Mouse (Mus musculus) lung, postnatal 25 days (tissue): Measurements from ENCODE around the gene Acy3.
"Not testable (repeated sequence)": the region's sequence is repeated elsewhere in the genome, so short reads cannot be mapped to it uniquely, and the experiment has no call there.

Source experiments
- DNase-seq: peaks from one replicate; pipeline ENCODE4 v3.0.0; 2022; ENCODE audit warnings: low spot score

Acy3 gene

DNA sequence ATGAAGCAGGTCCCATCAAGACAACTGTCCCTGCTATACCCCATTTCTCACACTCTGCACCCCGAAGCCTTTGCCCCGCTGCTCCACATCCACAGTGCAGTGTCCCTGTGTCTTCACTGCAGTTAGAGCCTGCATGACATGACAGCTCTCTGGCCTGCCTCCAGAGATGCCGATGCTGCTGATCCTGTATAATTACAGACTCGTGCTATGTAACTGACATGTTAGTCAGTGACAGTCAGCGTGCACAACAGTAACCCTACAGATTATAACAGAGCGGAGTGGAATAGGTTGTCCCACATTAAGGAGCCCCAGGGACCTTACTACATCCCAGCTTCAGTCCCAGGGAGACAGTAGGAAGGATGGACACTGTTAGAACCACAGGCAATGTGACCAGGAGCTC lies 11.8 kb upstream of the Acy3 start:
- DNase-seq: not testable (repeated sequence)

DNA sequence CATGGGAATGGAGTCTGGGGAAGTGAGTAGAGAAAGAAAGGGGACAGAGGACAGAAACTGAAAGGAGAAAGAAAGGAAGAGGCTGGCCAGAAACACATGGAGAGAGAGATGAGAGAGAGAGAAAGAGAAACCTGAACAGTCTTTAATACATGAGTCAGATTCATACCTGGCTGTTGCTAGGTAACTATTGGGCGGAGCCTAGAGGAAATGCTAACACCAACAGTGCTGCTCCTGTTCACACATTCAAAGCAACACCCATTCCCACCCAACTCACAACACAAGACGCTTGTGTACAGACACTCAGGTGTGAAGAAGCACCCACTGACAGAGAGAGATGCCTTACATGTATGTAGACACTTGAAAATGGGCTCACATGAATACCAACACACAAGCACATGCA lies 10.5 kb upstream of the Acy3 start:
- no peak for DNase-seq

DNA sequence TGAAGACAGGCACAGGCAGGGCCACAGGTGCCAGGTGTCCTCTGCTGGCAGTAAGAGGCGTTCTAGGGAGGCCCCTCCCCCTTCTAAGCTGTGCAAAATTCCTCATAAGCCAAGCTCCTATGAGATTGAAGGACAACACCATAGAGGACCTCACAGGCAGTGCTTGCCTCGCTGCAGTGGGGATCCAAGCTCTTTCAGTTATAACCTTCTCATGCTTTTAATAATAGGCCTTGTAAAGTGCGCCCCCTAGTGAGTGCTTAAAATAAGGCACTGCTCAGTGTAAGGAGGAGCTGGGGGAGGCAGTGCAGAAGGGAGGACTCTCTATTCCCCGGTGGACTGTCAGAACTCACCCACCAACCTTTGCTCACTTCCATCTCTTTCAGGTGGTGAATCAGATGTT lies 6.1 kb upstream of the Acy3 start:
- DNase-seq: peak; percentile 86

DNA sequence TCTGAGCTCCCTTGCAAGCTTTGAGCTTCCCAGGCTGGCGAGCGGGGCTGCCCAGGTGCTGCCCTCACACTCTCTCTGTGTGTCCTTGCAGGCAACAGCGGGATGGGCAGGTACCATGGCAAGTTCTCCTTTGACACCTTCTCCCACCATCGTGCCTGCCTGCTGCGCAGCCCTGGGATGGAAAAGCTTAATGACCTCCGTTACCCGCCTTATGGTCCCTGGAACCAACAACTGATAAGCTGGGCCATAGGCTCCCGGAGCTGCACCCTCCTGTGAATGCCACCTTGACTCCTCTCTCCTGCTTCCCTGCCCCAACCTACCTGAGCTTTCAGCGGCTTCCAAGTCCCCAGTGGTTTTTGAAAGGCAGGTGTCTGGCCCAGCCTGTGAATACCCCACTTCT lies 5.5 kb upstream of the Acy3 start:
- no peak for DNase-seq

DNA sequence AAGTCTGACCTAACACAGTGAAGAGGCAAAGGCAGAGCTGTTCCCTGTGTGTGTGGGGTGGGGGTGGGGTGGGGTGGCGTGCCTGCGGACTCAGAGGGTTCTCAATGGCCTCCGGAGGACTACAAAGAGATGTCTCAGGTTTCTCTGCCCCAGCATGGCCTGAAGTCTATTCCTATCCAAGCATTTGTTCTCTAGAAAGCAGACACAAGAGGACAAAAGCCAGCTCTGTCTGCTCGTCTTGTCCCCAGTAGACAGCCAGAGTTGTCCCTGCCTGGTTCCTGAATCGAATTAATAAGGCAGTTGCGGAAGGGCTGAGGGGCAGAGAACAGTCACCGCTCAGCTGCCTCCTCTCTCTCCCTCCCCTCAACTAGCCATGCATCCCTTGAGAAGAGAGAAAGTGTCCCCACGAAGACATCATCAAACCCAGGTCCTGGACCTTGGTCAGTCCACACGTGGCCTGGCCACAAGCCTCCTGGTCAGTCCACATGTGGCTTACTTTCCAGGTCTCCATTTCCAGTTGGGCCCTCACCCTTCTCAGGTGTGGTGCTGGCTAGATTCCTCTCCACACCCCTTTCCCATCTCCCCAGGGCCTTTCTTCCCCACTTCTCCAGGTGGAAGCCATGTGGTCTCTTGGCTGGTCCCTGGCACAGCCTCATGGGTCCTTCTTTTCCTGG lies 2.7 kb upstream of the Acy3 start:
- DNase-seq: no peak

DNA sequence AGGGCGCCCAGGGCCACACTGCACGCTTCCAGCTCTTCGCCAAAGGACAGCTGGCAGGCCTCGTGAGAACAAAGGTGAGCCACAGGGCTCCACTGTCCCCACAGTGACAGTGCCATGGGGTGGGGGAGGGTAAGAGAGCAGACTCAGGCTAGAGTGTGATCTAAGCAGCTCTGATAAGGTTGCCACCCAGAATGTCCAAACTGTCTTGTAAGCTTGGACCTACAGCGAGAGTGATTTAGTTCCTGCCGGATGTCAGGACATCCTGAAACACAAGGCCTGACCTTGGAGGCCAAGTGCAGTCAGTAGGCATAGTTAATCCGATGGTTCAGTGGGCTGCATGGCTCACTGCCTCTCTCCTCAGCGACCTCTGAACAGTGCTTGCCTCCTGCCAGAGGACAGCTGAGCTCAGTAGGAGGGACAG lies 1.1 kb upstream of the Acy3 start:
- peak; percentile 43 for DNase-seq

DNA sequence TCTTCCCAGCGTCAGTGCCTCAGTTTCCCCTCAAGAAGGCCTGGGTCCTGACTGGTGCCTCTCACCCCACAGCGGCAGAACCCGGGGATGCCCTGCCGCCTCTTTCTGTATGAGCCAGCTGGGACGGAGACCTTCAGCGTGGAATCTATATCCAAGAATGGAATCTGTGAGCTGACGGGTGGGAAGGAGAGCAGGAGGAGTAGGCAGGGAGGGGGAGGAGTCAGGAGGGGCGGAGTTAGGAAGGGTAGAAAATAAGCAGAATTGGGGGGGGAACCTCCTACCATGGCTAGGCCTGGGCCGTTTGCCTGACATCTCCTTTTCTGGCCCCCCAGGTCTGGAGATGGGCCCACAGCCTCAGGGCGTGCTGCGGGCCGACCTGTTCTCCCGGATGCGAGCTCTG lies 1.7 kb downstream of the Acy3 start:
- DNase-seq: no peak

DNA sequence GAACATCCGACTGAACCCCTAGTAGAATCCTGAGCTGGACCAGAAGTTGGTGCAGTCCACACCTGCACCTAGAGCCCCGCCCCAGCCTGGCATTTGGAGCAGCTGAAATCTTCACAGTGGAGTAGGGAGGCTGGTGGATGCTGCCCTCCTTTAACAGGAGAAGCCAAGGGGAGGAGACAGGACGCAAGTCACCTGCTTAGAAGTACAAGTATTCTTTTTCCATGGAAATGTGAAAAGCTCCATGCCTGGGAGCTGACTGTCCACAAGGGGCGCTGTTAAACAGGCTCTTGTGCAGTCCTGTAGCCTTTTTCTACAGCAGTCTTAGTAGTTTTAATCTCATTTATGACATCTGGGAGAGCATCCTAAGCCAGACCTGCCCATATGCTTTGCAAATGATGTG lies 2.4 kb downstream of the Acy3 start:
- no peak for DNase-seq

DNA sequence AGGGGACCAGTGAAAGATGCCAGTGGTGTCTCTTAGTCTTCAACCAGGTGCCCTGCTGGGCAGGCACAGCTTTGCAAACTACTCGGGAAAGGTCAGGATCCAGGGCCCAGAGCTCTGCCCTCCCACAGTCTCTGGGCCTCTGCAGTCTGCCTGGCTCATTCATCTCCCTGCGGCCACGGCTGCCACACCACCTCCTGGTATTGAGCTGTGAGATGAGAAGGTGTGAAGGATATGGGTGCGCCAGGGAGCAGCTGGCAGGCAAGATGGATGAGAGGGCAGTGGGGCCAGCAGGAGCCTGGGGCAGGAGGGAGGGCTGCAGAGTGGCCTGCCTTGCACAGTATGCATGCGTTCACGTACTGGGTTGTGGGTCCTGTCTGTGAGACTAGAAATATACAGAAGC lies 4.4 kb downstream of the Acy3 start:
- DNase-seq: no peak

DNA sequence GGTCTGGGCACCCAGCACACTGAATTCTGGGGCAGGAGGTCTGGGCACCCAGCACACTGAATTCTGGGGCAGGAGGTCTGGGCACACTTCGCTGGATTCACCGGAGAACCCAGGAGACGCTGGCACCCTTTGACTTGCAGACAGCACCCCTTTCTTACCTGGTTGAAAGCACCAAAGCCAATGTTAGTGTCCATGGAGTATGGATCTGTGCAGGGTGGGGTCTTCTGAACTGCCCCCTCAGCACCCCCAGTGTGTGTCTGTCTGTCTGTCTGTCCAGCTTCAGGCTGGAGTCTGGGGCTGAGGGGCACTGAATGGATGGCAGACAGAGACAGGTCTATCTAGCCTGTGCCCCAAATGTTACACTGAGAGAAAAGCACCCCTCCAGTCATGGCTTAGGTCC lies 5.2 kb downstream of the Acy3 start:
- DNase-seq: no peak

DNA sequence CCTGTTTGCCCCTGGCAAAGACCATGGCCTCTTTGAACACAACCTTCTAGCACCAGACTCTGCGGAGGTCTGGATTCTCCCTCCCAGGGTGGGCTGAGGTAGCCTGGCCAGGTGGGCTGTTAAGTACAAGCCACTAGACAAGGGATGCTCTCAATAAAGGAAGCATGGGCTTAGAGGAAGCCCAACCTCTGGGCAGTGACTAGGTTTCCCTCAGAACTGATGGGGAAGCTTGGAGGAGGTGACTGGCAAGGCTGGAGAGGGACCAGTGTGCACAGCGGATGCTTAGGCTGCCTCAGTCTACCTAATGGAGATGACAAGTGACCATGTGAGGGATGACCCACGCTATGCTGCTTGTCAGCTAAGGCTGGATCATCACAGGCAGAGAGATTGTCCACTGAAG lies 5.6 kb downstream of the Acy3 start:
- DNase-seq: no peak

DNA sequence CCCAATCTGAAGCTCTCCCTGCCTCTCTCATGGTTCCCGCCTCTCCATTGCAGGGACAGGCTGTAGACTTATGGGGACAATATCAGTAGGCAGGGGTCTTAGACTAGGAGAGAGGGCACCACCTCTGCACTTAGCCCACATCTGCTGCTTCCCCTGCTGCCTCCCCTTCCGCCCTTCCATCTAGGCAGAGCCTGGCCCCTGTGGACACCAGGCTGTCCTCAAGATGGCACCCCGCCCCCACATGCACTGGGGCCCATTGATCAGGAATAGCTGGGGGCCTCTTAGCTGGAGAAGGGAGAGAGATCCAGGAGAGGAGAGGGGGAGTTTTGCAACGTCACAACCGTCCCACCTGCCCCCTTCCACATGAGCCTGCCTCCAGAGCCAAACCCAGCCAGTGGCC lies 6.0 kb downstream of the Acy3 start, which contains the start of gene Tbx10:
Gene Tbx10 (plus strand): TSS at position 337 of the 400 bp plus-strand sequence.
- no peak for DNase-seq

DNA sequence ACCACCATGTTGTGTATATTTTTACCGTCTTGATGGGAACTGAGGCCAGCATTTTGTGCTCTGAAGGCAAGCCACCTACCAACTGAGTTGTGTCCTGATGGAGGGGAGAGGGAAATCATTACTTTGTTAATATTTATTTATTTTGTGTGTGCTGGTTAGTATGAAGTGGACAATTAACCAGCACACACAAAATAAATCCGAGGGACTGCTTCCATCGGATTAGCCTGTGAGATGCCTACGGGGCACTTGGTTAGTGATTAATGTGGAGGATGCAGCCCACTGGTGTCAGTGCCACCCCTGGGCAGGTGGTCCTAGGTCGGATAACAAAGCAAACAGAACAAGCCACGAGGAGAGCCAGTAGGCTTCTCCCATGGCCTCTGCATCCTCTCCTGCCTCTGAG lies 8.6 kb downstream of the Acy3 start:
- no peak for DNase-seq

DNA sequence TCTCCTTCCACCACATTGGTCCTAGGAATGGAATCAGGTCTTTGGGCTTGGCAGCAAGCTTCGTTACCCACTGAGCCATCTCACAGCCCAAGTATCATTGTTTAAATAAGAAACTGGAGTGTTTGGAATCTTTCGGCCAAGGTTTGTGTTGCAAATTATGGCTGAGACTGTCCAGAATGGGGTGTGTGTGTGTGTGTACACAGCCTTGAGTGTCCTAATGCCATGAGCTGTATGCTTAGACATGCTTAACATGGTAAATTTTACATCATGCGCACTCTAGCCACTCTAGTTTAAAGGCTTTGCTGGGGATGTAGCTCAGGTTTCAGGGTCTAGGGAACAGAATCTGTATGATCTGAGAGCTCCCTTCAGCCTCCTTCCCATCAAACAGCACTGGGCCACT lies 9.1 kb downstream of the Acy3 start:
- peak; percentile 36 for DNase-seq

DNA sequence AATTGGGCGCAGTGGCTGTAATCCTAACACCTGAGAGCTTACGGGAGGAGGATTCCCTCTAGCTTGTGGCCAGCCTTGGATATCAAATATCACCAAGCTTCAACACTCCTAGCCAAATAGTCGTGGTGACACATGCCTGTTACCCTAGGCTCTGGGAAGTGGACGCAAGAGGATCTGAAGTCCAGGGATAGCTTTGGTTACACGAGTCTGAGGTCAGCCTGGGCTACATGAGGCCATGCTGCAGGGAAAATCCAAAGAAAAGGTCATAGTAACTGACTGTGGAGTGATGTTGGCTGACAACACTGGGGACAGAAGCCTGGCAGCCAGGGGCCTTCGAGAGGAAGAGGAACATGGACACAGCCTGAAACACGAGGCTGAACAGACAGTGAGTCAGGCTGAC lies 9.7 kb downstream of the Acy3 start:
- DNase-seq: no peak

DNA sequence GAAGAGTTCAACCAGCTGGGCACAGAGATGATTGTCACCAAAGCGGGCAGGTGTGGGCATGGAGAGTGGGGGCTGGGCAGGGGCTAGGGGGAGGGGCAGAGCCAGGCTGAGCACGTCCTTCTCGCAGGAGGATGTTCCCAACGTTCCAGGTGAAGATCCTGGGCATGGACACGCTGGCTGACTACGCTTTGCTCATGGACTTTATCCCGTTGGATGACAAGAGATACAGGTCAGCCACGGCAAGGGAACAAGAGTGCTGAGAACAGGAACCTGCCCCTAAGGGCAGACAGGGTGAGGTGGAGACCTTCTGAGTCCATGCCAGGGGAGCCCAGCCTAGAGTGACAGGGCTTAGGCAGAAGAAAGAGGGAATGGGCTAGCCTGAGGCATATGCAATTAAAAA lies 10.4 kb downstream of the Acy3 start:
- no peak for DNase-seq

DNA sequence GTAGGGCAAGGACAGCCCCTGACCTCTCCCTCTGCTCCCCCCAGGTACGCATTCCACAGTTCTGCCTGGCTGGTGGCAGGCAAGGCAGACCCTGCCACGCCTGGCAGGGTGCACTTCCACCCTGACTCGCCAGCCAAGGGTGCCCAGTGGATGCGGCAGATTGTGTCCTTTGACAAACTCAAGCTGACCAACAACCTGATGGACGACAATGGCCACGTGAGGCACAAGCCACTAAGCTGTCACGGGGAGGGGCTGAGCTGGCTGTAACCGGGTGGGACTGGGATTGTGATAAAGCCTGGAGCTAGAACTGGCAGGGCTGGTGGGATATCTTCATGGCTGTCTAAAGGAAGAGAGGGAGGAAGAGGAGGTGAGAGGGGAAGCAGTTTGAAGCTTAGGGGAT lies 10.9 kb downstream of the Acy3 start:
- no peak for DNase-seq

DNA sequence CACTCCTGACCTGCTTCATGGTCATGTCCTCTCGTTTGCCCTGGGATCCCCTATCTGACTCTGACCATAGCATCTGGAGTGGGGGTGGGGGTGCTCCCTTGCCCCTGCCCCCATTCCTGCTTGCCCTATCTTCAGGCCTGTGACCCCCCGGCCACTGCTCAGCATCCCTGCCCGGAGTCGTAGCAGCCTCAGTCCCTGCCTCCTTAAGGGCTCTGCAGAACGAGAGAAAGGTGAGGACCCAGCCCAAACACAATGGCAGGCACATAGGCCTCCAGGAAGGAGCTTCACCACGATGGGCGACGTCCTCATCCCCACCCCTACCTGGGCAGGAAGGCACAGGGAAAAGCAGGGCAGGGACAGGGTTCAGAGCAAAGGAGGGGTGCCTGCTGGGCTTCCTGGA lies 12.0 kb downstream of the Acy3 start:
- DNase-seq: no peak

DNA sequence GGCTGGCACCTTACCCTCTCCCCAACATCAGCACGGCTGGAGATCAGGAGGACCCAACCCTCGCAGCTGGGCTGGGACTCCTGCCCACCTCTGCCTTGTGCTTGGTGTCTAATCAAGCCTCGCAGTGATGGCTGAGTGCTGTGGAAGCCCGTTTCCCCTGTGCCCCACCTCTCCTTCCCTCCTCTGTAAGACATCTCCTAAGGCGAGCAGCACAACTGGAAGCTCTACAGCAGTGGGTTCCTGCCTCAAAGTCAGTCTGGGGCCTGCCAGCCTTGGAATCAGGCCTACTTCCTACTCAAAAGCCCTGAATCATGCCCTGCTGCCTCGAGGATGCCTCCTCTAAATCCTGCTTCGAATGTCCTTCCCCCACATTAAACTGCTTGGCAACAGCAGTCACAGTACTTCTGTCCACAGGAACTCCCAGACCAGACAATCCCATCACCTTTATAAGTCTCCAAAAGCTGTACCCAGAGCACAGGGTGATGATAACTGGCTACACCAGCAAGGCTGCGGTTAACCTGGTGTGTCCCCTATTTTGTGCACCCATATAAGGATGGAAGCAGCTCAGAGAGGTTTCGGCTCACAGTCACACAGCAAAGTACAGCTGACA lies 12.9 kb downstream of the Acy3 start:
- no peak for DNase-seq

DNA sequence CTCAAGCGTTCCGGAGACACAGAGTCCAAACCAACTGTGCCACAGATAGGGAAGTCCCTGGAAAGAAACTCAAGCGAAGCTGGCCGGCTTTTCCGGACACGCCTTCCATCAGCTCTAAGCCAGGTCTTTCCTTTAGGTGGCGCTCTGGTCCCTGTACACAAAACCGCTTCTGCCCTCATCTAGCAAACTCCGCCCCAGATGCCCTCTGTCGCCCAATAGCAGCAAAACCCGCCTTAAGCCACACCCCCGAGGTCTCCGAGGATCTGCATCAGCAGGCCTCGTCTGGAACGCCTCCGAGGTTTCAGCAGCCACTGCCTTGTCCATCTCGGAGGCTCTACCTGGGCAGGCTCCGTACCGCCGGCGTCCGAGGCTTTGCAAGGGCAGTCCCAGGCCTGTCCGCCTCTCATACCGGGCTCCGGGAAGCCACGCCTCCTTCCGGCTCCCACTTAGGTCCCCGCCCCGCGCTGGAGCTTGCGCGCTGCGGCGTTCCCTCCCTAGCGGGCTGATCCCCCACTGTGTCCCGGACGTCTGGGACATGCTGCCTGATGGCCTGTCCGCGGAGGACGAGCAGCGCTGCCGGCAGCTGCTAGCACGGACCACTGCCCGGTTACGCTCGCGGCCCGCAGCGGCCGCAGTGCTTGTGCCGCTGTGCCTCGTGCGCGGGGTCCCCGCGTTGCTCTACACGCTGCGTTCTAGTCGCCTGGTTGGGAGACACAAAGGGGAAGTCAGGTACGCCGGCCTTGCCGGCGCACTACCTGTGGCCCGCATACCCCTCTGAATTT lies 13.9 kb downstream of the Acy3 start, which contains the start of the genes Nudt8 and Gm49405:
Gene Nudt8 (plus strand): TSS at position 462 of the 782 bp plus-strand sequence.
Gene Gm49405 (plus strand): TSS at position 508 of the 782 bp plus-strand sequence.
- DNase-seq: peak; percentile 98

DNA sequence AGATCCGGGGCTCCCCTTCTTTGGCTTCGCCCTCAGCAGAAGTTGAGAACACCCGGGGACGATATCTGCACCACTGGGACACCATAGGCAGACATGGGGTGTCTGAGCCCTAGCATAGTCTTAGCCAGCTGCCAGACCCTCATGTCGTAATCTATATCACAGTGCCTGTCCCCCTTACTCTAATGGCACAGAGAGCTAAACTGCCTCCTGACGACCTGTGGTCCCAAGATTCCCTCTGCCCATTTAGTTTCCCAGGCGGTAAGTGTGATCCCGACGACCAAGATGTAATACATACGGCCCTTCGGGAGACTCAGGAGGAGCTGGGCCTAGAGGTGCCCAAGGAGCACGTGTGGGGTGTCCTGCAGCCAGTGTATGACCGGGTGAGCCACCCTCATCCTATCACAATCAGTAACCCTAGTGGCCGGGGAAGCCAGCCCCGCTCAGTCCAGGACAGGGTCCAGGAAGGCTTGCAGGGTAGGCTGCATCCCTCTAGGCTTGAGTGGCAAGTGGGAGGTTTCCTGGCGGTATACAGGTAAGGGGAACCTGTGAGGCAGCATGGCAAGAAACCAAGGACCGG lies 14.7 kb downstream of the Acy3 start:
- DNase-seq: no peak

DNA sequence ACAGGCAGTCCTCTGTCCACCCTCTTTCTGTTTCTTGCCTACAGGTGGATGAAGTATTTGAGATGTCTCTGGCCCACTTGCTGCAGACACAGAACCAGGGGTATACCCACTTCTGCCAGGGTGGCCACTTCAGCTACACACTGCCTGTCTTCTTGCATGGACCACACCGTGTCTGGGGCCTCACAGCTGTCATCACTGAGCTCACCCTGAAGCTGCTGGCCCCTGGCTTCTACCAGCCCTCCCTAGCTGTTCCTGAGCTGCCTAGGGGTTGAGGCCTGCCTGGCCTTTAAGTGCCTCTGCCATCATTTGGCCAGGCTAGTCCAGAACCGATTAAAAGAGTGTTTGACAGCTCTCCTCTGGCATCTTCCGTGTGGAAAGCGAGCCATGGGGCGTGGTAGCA lies 15.4 kb downstream of the Acy3 start:
- no peak for DNase-seq

DNA sequence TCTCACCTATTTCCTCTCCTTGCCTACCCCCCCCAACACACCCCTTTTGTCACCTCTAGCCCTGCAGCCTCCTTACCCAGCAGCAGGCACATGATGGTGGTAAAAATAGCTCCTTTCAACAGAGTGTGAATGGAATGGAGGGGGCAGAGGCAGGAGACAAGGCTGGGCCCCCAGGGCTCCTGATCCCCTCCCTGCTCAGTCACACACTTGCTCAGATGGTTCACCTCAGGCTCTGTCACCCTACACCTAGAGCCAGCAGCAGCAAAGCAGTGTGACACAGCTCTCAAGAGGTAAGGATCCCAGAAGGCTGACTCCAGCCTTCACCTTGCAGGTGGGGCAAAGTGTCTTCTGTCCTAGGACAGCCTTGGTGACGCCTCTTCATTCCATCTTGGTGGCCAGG lies 16.7 kb downstream of the Acy3 start, which contains the start of gene Doc2g:
Gene Doc2g (plus strand): TSS at position 202 of the 400 bp plus-strand sequence.
- DNase-seq: no peak
